Mouse (Mus musculus): ENCODE measurements around the gene Gm43191. TPM values are rescaled to one million over a fixed set of nuclear protein-coding genes. Genes with fewer than 3 reads are reported as not detected.
"Not testable (repeated sequence)": the region's sequence is repeated elsewhere in the genome, so short reads cannot be mapped to it uniquely, and the experiment has no call there.

Gene Gm43191
- polyA plus RNA-seq, 1 experiment from 2014 or later: not detected

DNA sequence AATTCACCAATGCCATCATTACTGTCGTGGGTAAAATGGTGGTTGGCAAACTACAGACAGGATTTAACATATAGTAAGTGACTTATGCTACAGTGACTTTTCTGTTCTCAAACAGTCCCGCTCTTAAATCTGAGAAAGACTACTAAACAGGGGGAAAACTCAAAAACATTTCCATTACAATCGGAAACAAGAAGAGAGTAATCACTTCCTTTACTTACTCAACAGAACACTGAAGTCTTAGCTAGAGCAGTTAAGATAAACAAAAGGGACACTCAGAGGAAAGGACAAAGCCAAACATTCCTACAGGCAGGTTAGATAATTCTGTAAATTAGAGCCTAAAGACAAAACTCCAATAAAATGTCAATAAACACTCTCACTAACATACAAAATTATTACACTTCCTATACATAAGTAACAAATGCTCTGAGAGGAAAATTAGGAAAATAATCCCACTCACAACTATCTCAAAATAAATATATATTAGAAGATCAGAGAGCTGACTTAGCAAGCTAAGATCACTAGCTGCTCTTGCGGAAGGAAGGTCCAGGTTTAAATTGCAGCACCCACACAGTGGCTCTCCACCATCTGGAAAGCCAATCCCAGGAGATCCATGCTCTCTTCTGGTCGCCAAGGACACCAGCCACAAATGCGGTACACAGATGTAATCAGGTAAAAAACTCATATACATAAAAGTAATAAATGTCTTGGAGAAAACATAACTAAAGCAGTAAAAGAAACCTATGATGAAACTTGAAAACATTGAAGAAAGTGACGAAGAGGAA, 24.7 kb downstream of the Gm43191 start:
- Histone ChIP-seq H3K9ac (ENCODE audit: low read depth, low read length) (no peak overlapping the region), H3K4me1 (ENCODE audit: control insufficient read depth, insufficient read depth, low read length) (peaks cover 37% of the 10 kb centered on the region), H3K9me3 (replicated peaks; ENCODE audit: control insufficient read depth, low read length) (no peaks in the 10 kb centered on the region), H3K4me3 (ENCODE audit: low read depth, low read length) (no peak overlapping the region), H3K27ac (ENCODE audit: low read depth, low read length) (peak overlapping the region; percentile 29; the same call in 1 of the 2 replicates), H3K27me3 (ENCODE audit: control insufficient read depth, insufficient read depth, low read length) (no peaks in the 10 kb centered on the region), H3K4me2 (no peak overlapping the region), H3K36me3 (ENCODE audit: control insufficient read depth, insufficient read depth, low read length) (no peaks in the 10 kb centered on the region)
- no peak for ATAC-seq (replicated peaks; ENCODE audit: insufficient number of reproducible peaks, low FRiP score, low TSS enrichment)
- 77% methylated on average over 7 of the region's 7 CpGs for WGBS (ENCODE audit: insufficient replicate concordance)

DNA sequence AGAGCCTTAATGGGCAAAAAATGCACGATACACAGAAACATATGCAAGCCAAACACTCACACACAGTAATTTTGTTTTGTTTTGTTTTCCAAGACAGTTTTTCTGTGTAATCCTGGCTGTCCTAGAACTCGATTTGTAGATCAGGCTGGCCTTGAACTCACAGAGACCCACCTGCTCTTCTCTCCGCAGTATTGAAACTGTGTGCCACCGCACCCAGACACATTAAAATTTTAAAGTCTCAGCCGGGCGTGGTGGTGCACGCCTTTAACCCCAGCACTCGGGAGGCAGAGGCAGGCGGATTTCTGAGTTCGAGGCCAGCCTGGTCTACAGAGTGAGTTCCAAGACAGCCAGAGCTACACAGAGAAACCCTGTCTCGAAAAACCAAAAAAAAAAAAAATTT, 27.0 kb downstream of the Gm43191 start:
- ATAC-seq (replicated peaks; ENCODE audit: insufficient number of reproducible peaks, low FRiP score, low TSS enrichment): not testable (repeated sequence)
- 91% methylated on average over 11 of the region's 11 CpGs for WGBS (ENCODE audit: insufficient replicate concordance)

GRCm38 (mm10) chr3:116653278-116653945, 27.6 kb downstream of the Gm43191 start:
- peaks cover 28% of the 10 kb centered on the region for H3K4me1 ChIP-seq (ENCODE audit: control insufficient read depth, insufficient read depth, low read length)
- ATAC-seq (replicated peaks; ENCODE audit: insufficient number of reproducible peaks, low FRiP score, low TSS enrichment): no peak
- no peaks in the 10 kb centered on the region for H3K27me3 ChIP-seq (ENCODE audit: control insufficient read depth, insufficient read depth, low read length)
- H3K27ac ChIP-seq (ENCODE audit: low read depth, low read length): no peak overlapping the region
- H3K9me3 ChIP-seq (replicated peaks; ENCODE audit: control insufficient read depth, low read length): no peaks in the 10 kb centered on the region
- no peak overlapping the region for H3K4me3 ChIP-seq (ENCODE audit: low read depth, low read length)
- no peak overlapping the region for H3K4me2 ChIP-seq
- no peak overlapping the region for H3K9ac ChIP-seq (ENCODE audit: low read depth, low read length)
- WGBS (ENCODE audit: insufficient replicate concordance): 59% methylated on average over 5 of the region's 5 CpGs
- H3K36me3 ChIP-seq (ENCODE audit: control insufficient read depth, insufficient read depth, low read length): 0 out of 2 replicates have a peak, but pooled peaks cover 4% of the 10 kb centered on the region

More for the DNA sequence above, 27.0 kb downstream of the Gm43191 start:
- not testable (repeated sequence) for H3K9ac ChIP-seq (ENCODE audit: low read depth, low read length); H3K36me3 ChIP-seq (ENCODE audit: control insufficient read depth, insufficient read depth, low read length); H3K9me3 ChIP-seq (replicated peaks; ENCODE audit: control insufficient read depth, low read length); H3K27me3 ChIP-seq (ENCODE audit: control insufficient read depth, insufficient read depth, low read length); H3K27ac ChIP-seq (ENCODE audit: low read depth, low read length); H3K4me2 ChIP-seq; H3K4me3 ChIP-seq (ENCODE audit: low read depth, low read length)
- H3K4me1 ChIP-seq (ENCODE audit: control insufficient read depth, insufficient read depth, low read length): peaks cover 28% of the 10 kb centered on the region

DNA sequence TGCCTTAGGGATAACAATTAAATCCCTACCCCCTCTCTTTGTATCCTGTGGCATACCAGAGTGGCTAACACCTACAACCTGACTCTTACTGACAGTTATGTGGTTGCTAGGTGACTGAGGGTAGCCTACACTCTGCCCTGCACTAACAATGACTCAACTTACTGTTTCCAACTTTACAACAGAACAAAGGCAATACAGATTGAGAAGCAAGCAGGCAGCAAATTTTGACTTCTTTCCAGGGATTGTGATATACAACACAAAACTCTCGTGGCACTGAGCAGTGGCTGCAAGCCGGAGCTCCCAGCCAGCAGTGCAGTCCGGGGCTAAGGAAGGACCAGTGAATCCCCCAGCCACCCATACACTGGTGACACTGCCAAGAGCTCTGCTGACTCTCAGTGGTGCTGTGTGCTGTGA, 29.0 kb downstream of the Gm43191 start:
- H3K4me2 ChIP-seq: no peak overlapping the region
- 0 out of 2 replicates have a peak, but pooled peaks have one; percentile 49 for ATAC-seq (replicated peaks; ENCODE audit: insufficient number of reproducible peaks, low FRiP score, low TSS enrichment)
- WGBS (ENCODE audit: insufficient replicate concordance): 57% methylated on average over 3 of the region's 3 CpGs
- no peak overlapping the region for H3K9ac ChIP-seq (ENCODE audit: low read depth, low read length)
- peaks cover 24% of the 10 kb centered on the region for H3K4me1 ChIP-seq (ENCODE audit: control insufficient read depth, insufficient read depth, low read length)
- H3K27ac ChIP-seq (ENCODE audit: low read depth, low read length): no peak overlapping the region
- H3K27me3 ChIP-seq (ENCODE audit: control insufficient read depth, insufficient read depth, low read length): no peaks in the 10 kb centered on the region
- no peaks in the 10 kb centered on the region for H3K9me3 ChIP-seq (replicated peaks; ENCODE audit: control insufficient read depth, low read length)
- H3K4me3 ChIP-seq (ENCODE audit: low read depth, low read length): no peak overlapping the region
- 0 out of 2 replicates have a peak, but pooled peaks cover 4% of the 10 kb centered on the region for H3K36me3 ChIP-seq (ENCODE audit: control insufficient read depth, insufficient read depth, low read length)

DNA sequence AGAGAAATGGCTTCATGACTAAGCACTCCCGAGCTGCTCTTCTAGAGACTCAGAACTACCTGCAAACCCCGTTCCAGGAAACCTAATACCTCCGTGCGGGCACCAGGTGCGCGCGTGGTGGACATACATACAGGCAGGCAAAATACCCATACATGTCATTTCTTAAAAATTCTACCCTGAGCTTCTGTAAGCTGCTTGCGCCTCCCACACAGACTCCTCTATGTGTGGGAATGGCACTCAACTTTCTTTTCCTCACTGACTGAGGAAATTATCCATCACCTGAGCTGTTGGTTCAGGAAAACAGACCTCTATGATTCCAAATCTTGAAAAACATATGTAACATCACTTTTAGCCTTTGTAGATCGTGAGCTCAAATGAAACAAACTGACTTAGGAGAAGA, 30.4 kb downstream of the Gm43191 start:
- no peak for ATAC-seq (replicated peaks; ENCODE audit: insufficient number of reproducible peaks, low FRiP score, low TSS enrichment)
- 97% methylated on average over 9 of the region's 9 CpGs for WGBS (ENCODE audit: insufficient replicate concordance)
- H3K36me3 ChIP-seq (ENCODE audit: control insufficient read depth, insufficient read depth, low read length): peaks cover 10% of the 10 kb centered on the region; the same call in 1 of the 2 replicates

GRCm38 (mm10) chr3:116648805-116649204, 32.3 kb downstream of the Gm43191 start:
- H3K4me3 ChIP-seq (ENCODE audit: low read depth, low read length): no peak overlapping the region
- H3K9me3 ChIP-seq (replicated peaks; ENCODE audit: control insufficient read depth, low read length): no peaks in the 10 kb centered on the region
- 92% methylated on average over 7 of the region's 7 CpGs for WGBS (ENCODE audit: insufficient replicate concordance)
- H3K36me3 ChIP-seq (ENCODE audit: control insufficient read depth, insufficient read depth, low read length): peaks cover 10% of the 10 kb centered on the region; the same call in 1 of the 2 replicates
- no peak overlapping the region for H3K9ac ChIP-seq (ENCODE audit: low read depth, low read length)
- no peak for ATAC-seq (replicated peaks; ENCODE audit: insufficient number of reproducible peaks, low FRiP score, low TSS enrichment)
- no peak overlapping the region for H3K27ac ChIP-seq (ENCODE audit: low read depth, low read length)
- H3K4me1 ChIP-seq (ENCODE audit: control insufficient read depth, insufficient read depth, low read length): peaks cover 15% of the 10 kb centered on the region
- H3K4me2 ChIP-seq: no peak overlapping the region
- no peaks in the 10 kb centered on the region for H3K27me3 ChIP-seq (ENCODE audit: control insufficient read depth, insufficient read depth, low read length)

More for the DNA sequence above, 30.4 kb downstream of the Gm43191 start:
- Histone ChIP-seq H3K4me2 (no peak overlapping the region), H3K9ac (ENCODE audit: low read depth, low read length) (no peak overlapping the region), H3K4me1 (ENCODE audit: control insufficient read depth, insufficient read depth, low read length) (peaks cover 15% of the 10 kb centered on the region), H3K4me3 (ENCODE audit: low read depth, low read length) (no peak overlapping the region), H3K27ac (ENCODE audit: low read depth, low read length) (no peak overlapping the region), H3K9me3 (replicated peaks; ENCODE audit: control insufficient read depth, low read length) (no peaks in the 10 kb centered on the region), H3K27me3 (ENCODE audit: control insufficient read depth, insufficient read depth, low read length) (no peaks in the 10 kb centered on the region)

DNA sequence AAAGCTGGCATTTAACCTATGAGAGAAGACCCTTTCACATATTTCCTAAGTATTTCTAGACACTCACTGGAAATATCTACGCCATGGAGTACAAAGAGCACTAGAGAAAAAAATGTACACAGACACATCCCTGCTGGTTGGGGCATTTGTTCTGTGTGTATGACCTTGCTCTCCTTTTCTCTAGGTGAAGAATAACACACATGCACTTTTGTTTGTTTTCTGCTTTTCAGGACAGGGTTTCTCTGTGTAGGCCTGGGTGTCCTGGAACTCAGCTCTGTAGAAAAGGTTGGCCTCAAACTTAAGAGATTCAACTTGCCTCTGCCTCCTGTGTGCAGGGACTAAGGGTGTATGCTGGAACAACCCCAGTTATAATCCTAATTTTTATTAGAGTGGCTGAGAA, 34.7 kb downstream of the Gm43191 start:
- Histone ChIP-seq H3K4me1 (ENCODE audit: control insufficient read depth, insufficient read depth, low read length) (no peaks in the 10 kb centered on the region; the same call in 1 of the 2 replicates), H3K9ac (ENCODE audit: low read depth, low read length) (no peak overlapping the region), H3K27ac (ENCODE audit: low read depth, low read length) (no peak overlapping the region), H3K27me3 (ENCODE audit: control insufficient read depth, insufficient read depth, low read length) (no peaks in the 10 kb centered on the region), H3K9me3 (replicated peaks; ENCODE audit: control insufficient read depth, low read length) (no peaks in the 10 kb centered on the region), H3K4me2 (no peak overlapping the region), H3K36me3 (ENCODE audit: control insufficient read depth, insufficient read depth, low read length) (peaks cover 18% of the 10 kb centered on the region), H3K4me3 (ENCODE audit: low read depth, low read length) (no peak overlapping the region)
- 85% methylated on average over 1 of the region's 1 CpGs for WGBS (ENCODE audit: insufficient replicate concordance)
- no peak for ATAC-seq (replicated peaks; ENCODE audit: insufficient number of reproducible peaks, low FRiP score, low TSS enrichment)

- Histone ChIP-seq H3K9me3 (replicated peaks; ENCODE audit: control insufficient read depth, low read length) (no peaks in the 10 kb centered on the region), H3K27me3 (ENCODE audit: control insufficient read depth, insufficient read depth, low read length) (no peaks in the 10 kb centered on the region), H3K4me1 (ENCODE audit: control insufficient read depth, insufficient read depth, low read length) (no peaks in the 10 kb centered on the region), H3K4me3 (ENCODE audit: low read depth, low read length) (no peak overlapping the region), H3K27ac (ENCODE audit: low read depth, low read length) (no peak overlapping the region), H3K36me3 (ENCODE audit: control insufficient read depth, insufficient read depth, low read length) (peaks cover 38% of the 10 kb centered on the region), H3K9ac (ENCODE audit: low read depth, low read length) (no peak overlapping the region), H3K4me2 (no peak overlapping the region)
- no peak for ATAC-seq (replicated peaks; ENCODE audit: insufficient number of reproducible peaks, low FRiP score, low TSS enrichment)
- WGBS (ENCODE audit: insufficient replicate concordance): 85% methylated on average over 2 of the region's 2 CpGs
Observed at GRCm38 (mm10) chr3:116642373-116642772, 38.7 kb downstream of the Gm43191 start.
